Mouse (Mus musculus) kidney, adult 2 months (tissue): ENCODE results near the gene Kif3b. TPM values are rescaled to one million over a fixed set of nuclear protein-coding genes. Genes with fewer than 3 reads are reported as not detected.

Experiments
- DNase-seq: peaks from one replicate; pipeline ENCODE4 v3.0.0; 2021
- H3K27ac ChIP-seq: fragments of 200-500 bp; 2 replicates; pipeline ENCODE4 v1.5.1; 2012; ENCODE audit warnings: low read depth, low read length, control low read depth, inconsistent platforms; ENCODE audit not compliant: insufficient read depth
- H3K27me3 ChIP-seq: fragments of 200-500 bp; replicated peaks from 2 replicates; pipeline ENCODE4 v1.6.1; 2012; ENCODE audit warnings: mild to moderate bottlenecking, moderate library complexity, low read length, inconsistent platforms; ENCODE audit not compliant: control insufficient read depth, insufficient read depth
- H3K36me3 ChIP-seq: fragments of 200-500 bp; 2 replicates; pipeline ENCODE4 v1.6.1; 2012; ENCODE audit warnings: mild to moderate bottlenecking, moderate library complexity, low read length, inconsistent platforms; ENCODE audit not compliant: control insufficient read depth, insufficient read depth
- H3K4me1 ChIP-seq: fragments of 200-500 bp; 2 replicates; pipeline ENCODE4 v1.6.1; 2011; ENCODE audit warnings: low read length; ENCODE audit not compliant: control insufficient read depth, insufficient read depth
- H3K4me3 ChIP-seq: fragments of 200-500 bp; 2 replicates; pipeline ENCODE4 v1.5.1; 2011; ENCODE audit warnings: mild to moderate bottlenecking, low read depth, low read length, control low read depth; ENCODE audit not compliant: insufficient read depth
- CTCF ChIP-seq: fragments of 200-500 bp; conservative IDR thresholded peaks from 2 replicates; pipeline ENCODE4 v1.5.1; 2011; ENCODE audit warnings: low read depth, mild to moderate bottlenecking, control low read depth, low read length, moderate library complexity, mixed read lengths; ENCODE audit not compliant: insufficient read depth, insufficient read length
- POLR2A ChIP-seq: fragments of 200-500 bp; IDR thresholded peaks from one replicate; pipeline ENCODE4 v1.6.1; 2011; ENCODE audit warnings: low read depth, low read length, control low read depth
- WGBS: fragments of 180-500 bp; shearing (Covaris S2); methylation state at CpG from one replicate; pipeline ENCODE4 v1.1.7; 2018; 5-methylcytosine and 5-hydroxymethylcytosine counted together
- polyA plus RNA-seq: library from polyadenylated mRNA; depleted of rRNA; stranded (reverse); fragments of >200 nt; gene quantifications from 2 replicates; pipeline ENCODE4 v1.2.3, GENCODE M21; 2012

Kif3b gene
- polyA plus RNA-seq, 1 experiment, result 10.9 TPM

GRCm38 (mm10) chr2:153345454-153346220 is 54.4 kb downstream of the Kif3b start, which contains the start of gene Asxl1:
Gene Asxl1 (plus strand): TSS chr2:153345829.
- WGBS, result under 1% methylated on average over 65 of the region's 79 CpGs
- TF ChIP-seq CTCF (no peak), POLR2A (no peak)

GRCm38 (mm10) chr2:153346221-153347182 is 55.3 kb downstream of the Kif3b start:
- DNase-seq, result peak; percentile 75
- WGBS, result under 1% methylated on average over 58 of the region's 76 CpGs
- TF ChIP-seq POLR2A, result no peak
- TF ChIP-seq CTCF, result no peak
- Histone ChIP-seq H3K27ac (peak overlapping the region; percentile 99), H3K27me3 (no peaks in the 10 kb centered on the region), H3K4me3 (peak overlapping the region; percentile 95), H3K36me3 (no peaks in the 10 kb centered on the region), H3K4me1 (peaks cover 23% of the 10 kb centered on the region; the same call in 1 of the 2 replicates)

More at GRCm38 (mm10) chr2:153345454-153346220, 54.4 kb downstream of the Kif3b start, which contains the start of gene Asxl1:
- Histone ChIP-seq H3K27me3 (no peaks in the 10 kb centered on the region), H3K4me3 (peak within 1 kb of the TSS; percentile 95), H3K36me3 (no peaks in the 10 kb centered on the region), H3K4me1 (peaks cover 16% of the 10 kb centered on the region; the same call in 1 of the 2 replicates), H3K27ac (peak within 1 kb of the TSS; percentile 99)
- DNase-seq, result peak; percentile 99

GRCm38 (mm10) chr2:153347183-153347781 is 56.1 kb downstream of the Kif3b start:
- Histone ChIP-seq H3K36me3 (no peaks in the 10 kb centered on the region), H3K4me3 (peak overlapping the region; percentile 95), H3K27ac (peak overlapping the region; percentile 97), H3K4me1 (peaks cover 23% of the 10 kb centered on the region; the same call in 1 of the 2 replicates), H3K27me3 (no peaks in the 10 kb centered on the region)
- 2% methylated on average over 9 of the region's 9 CpGs for WGBS
- peak; percentile 78 for DNase-seq
- no peak for TF ChIP-seq POLR2A
- no peak for TF ChIP-seq CTCF

GRCm38 (mm10) chr2:153348100-153348831 is 57.1 kb downstream of the Kif3b start:
- H3K4me3 ChIP-seq, result no peak overlapping the region

GRCm38 (mm10) chr2:153350552-153351181 is 59.5 kb downstream of the Kif3b start:
- Histone ChIP-seq H3K4me1 (peaks cover 23% of the 10 kb centered on the region; the same call in 1 of the 2 replicates), H3K27ac (peak overlapping the region; percentile 86), H3K36me3 (no peaks in the 10 kb centered on the region; the same call in 1 of the 2 replicates), H3K27me3 (no peaks in the 10 kb centered on the region), H3K4me3 (no peak overlapping the region)
- peak; percentile 21 for DNase-seq
- TF ChIP-seq POLR2A (no peak), CTCF (no peak)
- 4% methylated on average over 6 of the region's 6 CpGs for WGBS

More at GRCm38 (mm10) chr2:153348100-153348831, 57.1 kb downstream of the Kif3b start:
- no peaks in the 10 kb centered on the region for H3K36me3 ChIP-seq
- TF ChIP-seq CTCF, result no peak
- no peak for TF ChIP-seq POLR2A
- peak overlapping the region; percentile 55; the same call in 1 of the 2 replicates for H3K27ac ChIP-seq
- H3K27me3 ChIP-seq, result no peaks in the 10 kb centered on the region
- WGBS, result 34% methylated on average over 6 of the region's 6 CpGs
- peak; percentile 10 for DNase-seq
- H3K4me1 ChIP-seq, result peaks cover 23% of the 10 kb centered on the region; the same call in 1 of the 2 replicates

- 68% methylated on average over 2 of the region's 2 CpGs for WGBS
- H3K4me1 ChIP-seq, result peaks cover 17% of the 10 kb centered on the region; the same call in 1 of the 2 replicates
- no peak for TF ChIP-seq CTCF
- TF ChIP-seq POLR2A, result no peak
- DNase-seq, result no peak
- H3K27ac ChIP-seq, result no peak overlapping the region
- H3K4me3 ChIP-seq, result no peak overlapping the region
- no peaks in the 10 kb centered on the region for H3K27me3 ChIP-seq
- H3K36me3 ChIP-seq, result peaks cover 4% of the 10 kb centered on the region
Measured at GRCm38 (mm10) chr2:153354648-153355047, 63.4 kb downstream of the Kif3b start.
